Mouse (Mus musculus) ES-Bruce4 (cell line): Measurements from ENCODE around the gene H2al1a.

Source experiments
- CTCF ChIP-seq: IDR thresholded peaks from one replicate; pipeline ENCODE4 v1.8.1; 2011; ENCODE audit warnings: low read depth, low read length
- EP300 ChIP-seq: IDR thresholded peaks from 2 replicates; pipeline ENCODE4 v1.6.1; 2011; ENCODE audit warnings: low read depth, low read length; ENCODE audit not compliant: insufficient read depth
- POLR2A ChIP-seq: IDR thresholded peaks from one replicate; pipeline ENCODE4 v1.8.1; 2011; ENCODE audit warnings: low read length; ENCODE audit not compliant: insufficient read depth

GRCm38 (mm10) chrX:11345762-11346161 lies 46.7 kb downstream of the H2al1a start:
- no peak for TF ChIP-seq CTCF
- no peak for TF ChIP-seq EP300
- TF ChIP-seq POLR2A, result no peak
